Mouse (Mus musculus) A20 (cell line): ENCODE measurements around the gene Slc35b3.

Experiments used
- DNase-seq: peaks from one replicate; pipeline ENCODE4 v3.0.0-alpha.2; 2011; ENCODE audit warnings: low read depth, low spot score

The Slc35b3 gene

DNA sequence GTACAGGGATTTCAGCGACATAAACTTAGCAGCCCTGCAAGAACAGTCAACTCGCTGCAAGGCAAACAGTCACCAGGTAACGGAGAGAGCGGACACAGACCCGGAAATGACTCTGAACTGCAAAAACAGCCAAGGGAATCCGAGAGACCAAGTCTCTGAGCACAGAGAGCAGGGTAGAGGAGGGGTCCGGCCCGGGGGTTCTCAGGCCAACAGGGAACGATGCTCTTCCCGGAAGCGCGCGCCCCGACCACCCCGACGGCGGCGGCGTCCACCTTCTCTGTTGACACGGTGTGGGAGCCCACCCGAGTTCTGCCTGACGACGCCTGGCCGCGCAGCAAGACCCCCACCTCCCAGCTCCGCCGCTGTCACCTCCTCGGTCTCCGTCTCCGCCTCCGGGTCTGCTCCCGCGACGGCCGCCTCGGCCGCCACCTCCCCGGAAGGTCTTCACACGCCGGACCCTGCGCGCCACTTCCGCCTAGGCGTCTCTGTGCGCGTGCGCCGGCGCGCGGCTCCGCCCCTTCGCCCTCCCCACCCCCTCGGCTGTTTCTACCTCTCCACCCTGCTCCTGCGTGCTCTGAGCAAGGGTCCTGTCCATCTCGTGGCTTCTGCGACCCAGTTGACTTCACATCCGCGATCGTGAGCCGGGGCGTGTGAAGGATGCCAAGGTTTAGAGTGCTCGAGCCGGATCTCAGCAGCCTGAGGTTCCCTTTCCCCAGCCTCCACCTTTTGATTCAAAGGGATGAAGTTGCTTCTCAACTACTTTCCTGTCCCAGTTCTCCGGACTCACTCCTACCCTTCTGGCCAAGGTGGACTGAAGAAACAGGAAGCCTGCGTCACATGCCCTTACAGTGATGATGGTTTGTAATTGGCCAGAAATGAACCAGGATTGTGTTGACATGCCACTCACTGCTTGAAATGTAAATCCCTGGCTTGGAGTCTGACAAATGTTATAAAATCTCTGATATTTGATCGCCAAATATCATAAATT is at the start of gene Slc35b3:
Gene Slc35b3, minus strand, starts transcription at position 813 of the 988 bp plus-strand sequence.
- DNase-seq, result peak; percentile 92

DNA sequence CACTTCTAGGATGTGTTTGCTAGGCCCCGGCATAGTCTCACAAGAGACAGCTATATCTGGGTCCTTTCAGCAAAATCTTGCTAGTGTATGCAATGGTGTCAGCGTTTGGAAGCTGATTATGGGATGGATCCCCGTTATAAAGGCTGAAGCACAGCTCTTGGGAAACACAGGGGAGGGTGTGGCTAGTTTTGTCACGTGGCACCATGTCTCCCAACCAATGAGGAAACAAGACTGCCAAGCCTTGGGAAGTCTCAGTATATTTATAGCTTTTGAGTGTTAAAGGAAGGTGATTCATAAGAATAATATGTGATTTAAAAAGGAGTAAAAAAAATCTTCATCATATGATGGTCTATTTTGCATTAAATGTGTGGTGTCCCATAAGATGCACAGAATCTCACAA is 49.6 kb upstream of the Slc35b3 start:
- no peak for DNase-seq

GRCm38 (mm10) chr13:39003101-39003762 is 42.6 kb upstream of the Slc35b3 start:
- DNase-seq, result peak; percentile 30

GRCm38 (mm10) chr13:39002424-39002823 is 41.7 kb upstream of the Slc35b3 start:
- DNase-seq, result no peak

DNA sequence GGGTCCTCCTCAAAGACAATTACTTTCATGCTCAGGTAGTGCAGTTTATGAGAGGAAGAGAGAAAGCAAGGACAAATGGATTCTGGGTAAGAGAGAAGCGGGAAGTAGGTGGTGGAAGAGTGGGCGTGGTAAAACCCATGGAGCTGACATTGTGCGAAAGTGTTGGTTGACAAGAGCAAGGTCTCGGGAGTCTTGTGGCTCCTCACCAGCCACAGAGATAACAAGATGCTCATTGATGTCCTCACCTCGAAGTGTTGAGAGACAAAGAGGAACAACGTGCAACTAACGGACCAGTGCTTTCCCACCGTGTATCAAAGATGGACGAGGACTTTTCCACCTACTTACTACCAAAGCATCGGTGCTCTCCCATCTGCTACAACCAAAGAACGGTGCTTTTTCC is 40.8 kb upstream of the Slc35b3 start:
- no peak for DNase-seq

GRCm38 (mm10) chr13:38998958-38999357 is 38.3 kb upstream of the Slc35b3 start:
- no peak for DNase-seq

- peak; percentile 30 for DNase-seq
These were observed 31.9 kb upstream of the Slc35b3 start for GRCm38 (mm10) chr13:38992529-38992928.

- no peak for DNase-seq
These were observed 23.1 kb upstream of the Slc35b3 start for GRCm38 (mm10) chr13:38983751-38984150.

GRCm38 (mm10) chr13:38980900-38981299 is 20.2 kb upstream of the Slc35b3 start:
- DNase-seq, result no peak

GRCm38 (mm10) chr13:38976978-38977377 is 16.3 kb upstream of the Slc35b3 start:
- DNase-seq, result no peak

- no peak for DNase-seq
These were observed 15.2 kb upstream of the Slc35b3 start for GRCm38 (mm10) chr13:38975853-38976252.

- DNase-seq, result no peak
These were observed 11.9 kb upstream of the Slc35b3 start for GRCm38 (mm10) chr13:38972602-38973001.

GRCm38 (mm10) chr13:38971047-38971446 is 10.4 kb upstream of the Slc35b3 start:
- DNase-seq, result no peak

DNA sequence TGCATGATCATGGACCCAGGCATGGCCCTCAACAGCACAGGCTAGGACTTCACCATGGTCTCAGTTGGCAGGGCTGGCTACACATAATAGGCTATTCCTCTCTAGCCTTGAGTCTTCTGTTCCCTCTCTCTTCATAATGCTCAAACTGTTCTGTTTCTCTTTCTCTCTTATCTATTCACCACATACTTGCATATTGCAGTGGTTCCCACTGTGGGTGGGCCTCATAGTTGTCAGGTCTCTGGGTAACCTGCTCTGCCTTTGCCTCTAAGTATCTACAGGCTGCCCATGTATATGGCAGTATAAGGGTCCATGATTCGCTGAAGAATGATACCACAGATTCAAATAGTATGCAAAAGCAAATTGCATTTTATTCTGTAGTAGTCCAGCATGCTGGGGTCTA is 6.8 kb upstream of the Slc35b3 start:
- no peak for DNase-seq

DNA sequence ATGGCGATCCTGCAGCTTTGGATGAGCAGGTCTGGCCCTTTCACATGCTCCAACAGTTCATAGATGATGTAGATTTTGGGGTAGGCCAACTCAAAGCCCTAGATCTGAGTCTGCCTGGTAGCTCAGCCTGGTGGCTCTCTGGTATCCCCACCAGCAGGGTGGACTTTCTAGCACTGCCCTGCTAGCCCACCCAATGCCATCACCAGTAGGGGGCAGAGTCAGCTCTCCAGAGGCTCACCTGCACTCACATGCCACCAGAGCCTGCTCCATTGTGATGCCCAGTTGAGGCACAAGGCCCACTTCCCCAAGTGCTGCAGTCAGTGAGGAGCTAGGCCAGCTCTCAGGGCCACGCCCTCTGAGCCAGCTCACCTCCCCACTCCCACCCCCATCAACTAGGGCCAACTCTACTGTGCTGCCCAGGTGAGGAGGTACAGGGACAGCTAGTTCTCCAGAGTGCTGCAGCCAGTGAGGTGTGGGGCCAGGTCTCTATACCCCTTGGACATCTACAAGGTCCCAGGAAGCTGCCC is 6.3 kb upstream of the Slc35b3 start:
- peak; percentile 16 for DNase-seq

DNA sequence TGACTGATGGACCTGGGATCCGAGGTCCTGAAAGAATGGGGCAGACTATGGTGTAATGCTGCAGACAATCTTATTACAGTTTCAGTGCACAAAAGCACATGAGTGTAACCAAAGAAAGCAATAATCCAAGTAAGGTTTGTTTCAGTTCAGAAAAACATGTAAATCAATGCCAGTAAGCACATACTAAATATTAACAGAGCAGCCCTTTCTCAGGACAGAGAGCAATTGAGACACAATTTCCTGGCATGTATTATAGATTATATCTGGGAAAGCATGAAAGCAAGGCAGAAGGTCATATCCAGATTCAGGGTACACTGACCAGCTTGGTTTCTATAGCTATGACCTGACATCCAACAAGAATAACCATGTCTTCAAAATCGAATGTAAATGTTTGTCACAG is 2.1 kb upstream of the Slc35b3 start:
- no peak for DNase-seq

GRCm38 (mm10) chr13:38958037-38958436 is 2.6 kb downstream of the Slc35b3 start:
- no peak for DNase-seq

DNA sequence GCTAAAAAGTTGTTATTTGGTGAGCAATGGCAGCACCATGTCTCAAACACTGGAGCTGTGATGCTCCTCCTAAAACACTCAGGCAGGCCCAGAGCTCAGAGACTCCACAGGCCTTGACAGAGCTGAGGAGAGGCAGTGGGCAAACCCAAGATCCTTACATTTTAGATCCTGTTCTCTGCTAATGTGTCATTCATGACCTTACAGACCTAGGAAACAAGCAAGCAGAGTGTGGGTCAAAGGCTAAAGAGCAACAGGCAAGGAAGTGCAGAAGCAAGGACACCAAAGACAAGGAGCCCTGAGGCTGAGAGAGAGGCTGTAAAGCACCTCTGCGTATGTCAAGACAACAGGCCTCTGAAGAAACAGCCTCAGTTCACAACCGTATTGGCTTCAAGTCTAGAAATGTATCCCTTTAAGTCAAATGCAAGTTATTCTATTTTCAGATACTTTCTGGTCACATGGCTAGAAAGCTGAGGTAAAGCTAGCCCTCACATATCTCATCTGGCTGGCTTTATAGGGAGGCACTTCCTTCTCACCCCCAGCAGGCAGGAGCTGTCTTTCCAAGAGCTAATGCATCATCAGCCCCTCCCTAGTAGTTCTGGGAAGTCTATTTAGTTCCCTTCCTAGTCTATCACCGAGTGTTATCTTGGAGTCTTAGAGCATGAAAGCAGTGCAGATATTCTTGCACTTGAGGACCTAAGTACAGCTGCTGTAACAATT is 14.2 kb downstream of the Slc35b3 start:
- no peak for DNase-seq

DNA sequence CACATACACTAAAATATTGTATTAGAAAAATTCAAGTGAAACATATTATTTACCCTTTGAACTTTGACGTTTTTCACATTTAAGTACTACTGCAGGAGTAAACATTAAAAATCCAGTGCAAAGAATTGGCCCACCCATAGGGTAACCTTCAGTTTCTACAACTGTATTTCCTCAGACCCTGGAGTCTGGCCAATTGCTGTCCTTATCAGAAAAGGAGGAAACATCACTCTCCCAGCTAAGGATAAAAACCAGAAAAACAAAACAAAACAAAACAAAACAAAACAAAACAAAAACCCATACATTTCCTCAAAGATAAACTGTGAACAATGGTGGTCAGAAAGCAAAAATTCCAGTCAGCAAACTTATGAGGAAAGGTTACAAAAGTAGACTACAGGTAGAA is 14.9 kb downstream of the Slc35b3 start:
- DNase-seq, result no peak

DNA sequence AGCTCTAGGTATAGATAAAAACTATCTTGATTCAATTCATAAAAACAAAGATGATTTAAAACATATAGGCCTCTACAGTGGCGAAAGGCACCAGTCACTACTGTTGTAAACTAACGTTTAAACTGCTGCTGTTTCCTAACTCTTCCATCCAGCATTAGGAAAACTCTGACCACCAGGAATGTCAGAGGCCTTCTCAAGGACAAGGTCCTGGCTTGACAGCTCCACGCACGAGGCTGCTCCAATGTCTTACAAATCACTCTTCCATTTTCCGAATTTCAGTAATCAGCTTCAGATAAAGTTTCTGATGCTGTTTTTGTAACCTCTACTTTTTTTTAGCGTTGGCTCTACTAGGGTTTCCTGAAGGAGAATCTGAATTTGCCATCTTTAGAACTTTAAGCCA is 15.7 kb downstream of the Slc35b3 start:
- no peak for DNase-seq

- no peak for DNase-seq
These were observed 18.9 kb downstream of the Slc35b3 start for GRCm38 (mm10) chr13:38941786-38942185.

DNA sequence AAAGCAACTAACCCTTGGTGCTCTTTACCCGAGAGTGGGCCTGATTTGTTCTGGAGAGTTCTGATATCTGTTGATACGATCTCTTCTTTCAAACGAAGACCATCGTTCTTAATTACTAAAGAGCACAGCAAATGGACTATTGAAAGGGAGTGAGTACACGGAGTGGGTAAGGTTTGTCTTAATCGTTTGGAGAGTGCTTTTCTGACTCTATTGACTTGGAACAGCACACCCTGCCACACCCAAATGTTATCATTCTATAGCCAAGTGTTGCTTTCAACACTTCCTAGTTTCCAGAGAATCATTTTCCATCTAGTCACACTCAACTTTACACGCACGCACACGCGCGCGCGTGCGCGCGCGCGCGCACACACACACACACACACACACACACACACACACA is 19.4 kb downstream of the Slc35b3 start:
- no peak for DNase-seq
